Mouse (Mus musculus) ZHBTc4 (cell line): ENCODE measurements at regions not wholly inside any gene's neighbourhood (a gene's known extent, or its start where the extent isn't known, plus 50 kb on each side); places are given as distances from the start of the nearest gene placed in this dataset.
A peak's percentile ranks its signal among the peaks of the same experiment; 100 is the strongest.

Source experiments
- DNase-seq: peaks from one replicate; pipeline ENCODE4 v3.0.0-alpha.2; 2011; ENCODE audit warnings: low read depth, low spot score

DNA sequence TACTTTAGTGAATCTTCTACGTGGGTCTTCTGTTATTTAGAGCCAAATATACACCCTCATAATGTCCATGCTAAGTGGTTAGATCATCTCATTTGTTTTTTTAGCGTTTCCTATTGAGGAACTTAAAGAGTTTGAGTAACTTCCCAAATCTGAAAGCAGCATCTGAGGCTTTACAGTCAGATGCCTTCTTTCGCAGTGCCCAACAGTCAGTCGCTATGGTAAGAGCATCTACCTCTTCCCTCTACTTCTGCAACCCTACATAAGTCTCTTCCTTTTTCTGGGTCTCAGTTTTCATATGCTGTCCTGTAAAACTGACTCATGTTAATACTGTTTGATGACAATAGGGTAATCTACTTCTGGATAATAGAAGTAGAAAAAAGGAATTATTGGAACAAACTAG lies 146.8 kb downstream of the Ktn1 start:
- no peak for DNase-seq

DNA sequence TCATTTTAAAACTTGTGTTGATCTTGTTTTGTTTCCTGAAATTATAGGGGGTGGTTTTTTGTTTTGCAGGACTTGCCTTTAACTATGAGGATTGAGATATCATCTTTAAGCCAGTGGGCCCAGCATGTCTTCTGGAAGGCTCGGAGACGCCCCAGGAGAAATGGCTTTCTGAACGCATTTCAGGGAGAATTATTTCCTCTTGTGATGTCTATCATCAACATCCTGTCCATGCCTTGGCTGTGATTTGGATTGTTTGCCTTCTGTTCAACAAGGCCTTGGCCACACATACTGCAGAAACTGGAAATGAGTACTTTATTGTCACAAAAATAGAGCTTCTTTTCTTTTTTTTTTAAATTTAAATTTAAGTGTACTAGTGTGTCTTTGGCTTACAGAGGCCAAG lies 150.0 kb downstream of the Ktn1 start:
- DNase-seq, result no peak

DNA sequence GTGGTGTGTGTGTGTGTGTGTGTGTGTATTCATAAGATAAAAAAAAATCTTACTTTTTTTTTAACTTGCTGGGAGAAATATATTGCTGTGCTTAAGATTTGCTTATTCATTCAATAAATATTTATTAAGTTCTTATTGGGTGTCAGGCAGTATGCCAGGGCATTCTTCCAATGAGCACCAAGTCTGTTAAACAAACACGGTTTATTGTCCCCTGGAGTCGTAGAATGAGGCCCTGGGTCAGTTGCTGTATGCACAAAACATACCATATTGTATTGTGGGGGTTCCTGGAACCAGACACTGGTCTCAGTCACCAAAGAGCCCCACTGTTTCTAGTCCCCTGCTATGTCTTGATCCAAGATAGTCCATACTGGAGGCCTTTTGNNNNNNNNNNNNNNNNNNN lies 151.3 kb downstream of the Ktn1 start:
- DNase-seq, result no peak

DNA sequence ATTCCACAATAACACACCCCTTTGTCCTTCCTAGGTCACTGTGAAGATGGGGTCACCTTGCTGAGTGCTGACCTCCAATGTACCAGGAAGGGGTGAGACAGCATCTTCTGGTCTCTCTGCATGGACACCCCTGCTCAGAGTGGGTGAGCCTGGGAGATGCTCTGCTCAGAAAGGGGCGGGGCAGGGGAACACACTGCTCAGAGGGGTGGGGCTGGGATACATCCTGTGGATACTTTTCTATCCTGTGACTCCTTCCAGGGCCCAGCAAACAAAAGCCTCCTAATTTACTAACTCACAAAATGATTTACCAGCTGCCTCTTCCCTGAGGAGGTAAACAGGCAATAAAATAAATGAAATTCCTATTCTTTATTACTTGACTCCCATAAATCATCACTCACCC lies 157.0 kb downstream of the Ktn1 start:
- peak; percentile 28 for DNase-seq

DNA sequence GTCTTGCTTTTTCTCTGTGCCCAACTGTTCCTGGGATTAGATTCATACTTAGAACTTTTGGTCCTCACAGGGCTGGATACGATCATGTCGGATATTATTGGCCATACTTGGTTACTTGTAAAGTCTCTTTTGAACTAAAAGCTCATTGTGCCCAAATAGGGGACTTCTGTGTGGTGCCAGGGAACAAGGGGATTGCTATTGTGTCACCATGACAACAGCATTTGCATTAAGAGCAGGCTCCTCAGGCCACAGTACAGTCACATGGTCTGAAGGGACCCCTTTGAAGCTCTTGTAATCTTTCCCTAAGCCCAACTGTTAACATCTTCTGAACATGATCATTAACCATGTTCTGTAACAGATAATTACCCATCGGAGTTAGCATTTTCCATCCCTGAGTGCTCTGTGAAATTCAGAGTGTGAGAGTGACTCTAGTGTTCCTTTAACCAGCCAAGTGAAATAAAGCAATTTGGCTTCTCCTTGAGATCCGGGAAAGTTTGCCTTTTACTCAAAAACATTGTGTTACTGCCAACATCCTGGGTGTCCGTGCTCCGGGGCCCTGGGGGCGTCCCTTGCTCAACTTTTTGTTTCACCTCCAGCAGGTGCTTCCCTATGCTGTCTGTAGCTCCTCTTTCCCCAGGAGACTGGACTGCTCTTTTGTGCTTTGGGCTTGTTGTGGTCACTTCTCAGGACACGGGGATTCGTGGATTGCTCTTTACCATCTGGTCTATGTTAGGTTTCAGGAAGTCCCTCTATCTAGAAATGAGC lies 157.7 kb downstream of the Ktn1 start:
- DNase-seq, result no peak

DNA sequence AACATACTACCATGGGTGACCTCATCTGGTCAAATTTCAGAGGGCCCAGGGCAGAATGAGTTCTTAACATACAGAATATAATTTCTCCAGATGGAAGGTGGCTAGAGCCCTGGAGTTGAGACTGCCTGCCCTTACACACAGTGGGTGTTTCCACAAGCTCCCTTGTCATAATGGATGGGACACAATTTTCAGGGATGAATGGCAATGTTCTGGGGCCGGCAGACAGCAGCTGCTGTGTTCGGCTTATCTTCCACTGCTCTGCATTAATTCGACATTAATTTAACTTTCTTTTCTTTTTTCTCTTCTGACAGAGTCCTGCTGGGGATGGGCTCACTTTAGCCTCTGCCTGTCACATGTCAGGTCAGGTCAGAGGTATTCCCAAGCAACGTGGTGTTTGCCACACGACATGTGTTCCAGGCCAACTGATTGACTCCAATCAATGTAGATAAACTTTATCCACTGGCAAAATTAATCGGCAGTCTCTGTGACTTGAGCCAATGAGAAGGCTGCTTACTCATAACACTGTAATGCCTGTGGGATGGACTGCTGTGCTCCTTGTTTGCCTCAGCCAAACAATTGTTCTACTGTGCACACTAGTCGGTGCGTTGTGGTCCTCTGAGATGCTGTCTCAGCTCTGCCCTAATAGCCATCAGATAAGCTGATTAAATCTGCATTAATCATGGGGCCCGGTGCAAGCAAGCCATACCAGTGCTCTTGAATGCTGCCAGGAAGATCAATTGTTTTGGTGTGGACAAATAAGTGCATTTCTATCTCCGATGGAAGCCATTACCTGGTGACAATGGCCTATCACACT lies 160.1 kb downstream of the Ktn1 start:
- DNase-seq, result peak; percentile 23

DNA sequence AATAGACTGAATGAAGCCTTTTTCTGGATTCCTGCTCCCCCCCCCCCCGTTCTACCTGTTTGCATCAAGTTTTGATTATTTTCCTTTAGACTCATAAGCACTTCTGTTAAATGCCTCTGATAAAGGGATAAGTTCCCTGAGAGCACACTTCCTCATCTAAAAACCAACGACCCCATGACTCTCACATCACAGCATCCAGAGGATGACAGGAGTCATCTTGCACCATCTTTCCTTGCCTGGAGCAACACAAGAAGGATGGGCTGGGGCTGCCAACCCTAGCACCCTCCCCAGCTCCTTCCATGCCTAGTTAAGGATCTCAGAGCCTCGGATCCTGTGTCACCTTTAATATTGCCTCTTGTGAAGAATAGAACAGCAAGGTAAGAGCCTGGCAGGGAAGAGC lies 170.0 kb downstream of the Ktn1 start:
- no peak for DNase-seq

DNA sequence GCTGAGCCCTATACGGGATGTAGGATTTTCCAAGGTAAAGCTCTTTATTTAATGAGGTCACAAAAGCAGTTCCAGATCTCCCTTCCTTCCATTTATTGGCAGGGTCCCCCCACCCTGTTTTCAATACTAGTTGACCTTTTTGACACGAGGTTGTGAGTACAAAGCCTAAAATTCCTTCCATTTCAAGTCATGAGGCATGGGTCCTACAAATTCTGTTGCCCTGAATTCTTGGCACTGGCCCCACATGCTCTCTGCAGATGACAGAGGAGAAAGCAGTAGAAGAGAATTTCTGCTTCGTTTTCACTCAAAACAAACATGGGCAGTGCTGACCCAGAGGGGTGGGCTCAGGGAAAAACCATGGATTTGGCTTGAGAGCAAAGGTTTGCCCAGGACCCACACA lies 170.4 kb downstream of the Ktn1 start:
- no peak for DNase-seq

DNA sequence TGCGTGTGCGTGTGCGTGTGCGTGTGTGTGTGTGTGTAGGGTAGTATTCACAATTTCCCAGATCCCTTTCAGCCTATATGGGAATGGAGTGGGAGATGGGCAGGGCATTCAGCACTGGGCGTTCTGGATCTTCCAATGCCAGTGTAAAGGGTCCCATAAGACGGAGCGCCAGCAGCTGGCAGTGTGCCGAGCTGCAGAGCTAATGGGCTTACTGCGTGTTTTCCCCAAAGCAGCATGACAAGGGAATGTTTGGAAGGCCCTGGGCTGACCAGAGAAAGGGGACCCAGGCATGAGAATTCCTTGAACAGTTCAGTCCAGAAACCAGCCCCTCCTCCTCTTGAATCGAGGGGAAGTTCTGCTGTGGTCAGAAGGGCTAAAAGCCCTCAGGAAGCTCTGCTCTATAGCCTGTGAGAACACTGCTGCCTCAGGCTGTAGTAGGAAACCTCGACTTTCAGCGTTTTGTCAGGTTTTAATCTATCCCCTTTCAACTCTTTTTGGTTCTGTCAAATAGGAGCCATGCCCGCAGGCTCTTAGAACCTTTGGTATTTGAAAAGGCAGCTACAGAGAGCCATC lies 172.4 kb downstream of the Ktn1 start:
- DNase-seq, result peak; percentile 42

DNA sequence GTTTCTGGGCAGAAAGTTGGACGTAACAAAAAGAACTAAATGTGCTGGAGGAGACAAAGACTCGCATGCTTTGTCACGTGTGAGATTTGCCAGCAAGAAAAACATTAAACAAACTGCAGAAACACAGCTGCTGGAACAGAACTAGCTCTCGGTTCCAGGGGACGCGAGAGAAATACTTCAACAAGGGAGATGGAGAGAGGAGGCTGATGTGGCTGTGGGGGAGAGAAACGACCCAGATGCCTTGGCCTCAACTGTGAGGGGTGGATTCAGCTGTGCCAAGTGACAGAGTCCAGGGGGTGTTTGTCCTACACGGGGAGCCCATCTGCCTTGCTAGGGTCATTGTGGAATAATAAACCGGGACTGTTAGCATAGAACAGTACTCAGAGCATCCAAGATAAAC lies 174.9 kb downstream of the Ktn1 start:
- no peak for DNase-seq

DNA sequence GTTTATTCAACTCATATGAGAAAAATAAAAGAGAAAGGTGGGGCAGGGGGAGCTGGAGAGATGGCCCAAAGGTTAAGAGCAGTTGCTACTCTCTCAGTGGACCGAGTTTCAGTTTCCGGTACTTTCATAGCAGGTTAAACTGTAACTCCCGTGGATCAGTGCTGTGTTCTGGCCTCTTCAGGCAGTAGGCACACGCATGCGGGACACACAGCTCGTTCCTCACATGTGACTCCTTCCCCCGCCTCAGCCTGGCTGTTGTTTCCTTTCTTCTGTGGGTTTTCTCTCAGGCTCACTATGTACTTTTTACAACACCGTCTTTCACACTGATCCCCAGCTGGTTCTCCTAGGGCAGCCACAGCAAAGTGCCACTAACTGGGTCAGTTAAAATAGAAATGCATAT lies 175.4 kb downstream of the Ktn1 start:
- peak; percentile 66 for DNase-seq

DNA sequence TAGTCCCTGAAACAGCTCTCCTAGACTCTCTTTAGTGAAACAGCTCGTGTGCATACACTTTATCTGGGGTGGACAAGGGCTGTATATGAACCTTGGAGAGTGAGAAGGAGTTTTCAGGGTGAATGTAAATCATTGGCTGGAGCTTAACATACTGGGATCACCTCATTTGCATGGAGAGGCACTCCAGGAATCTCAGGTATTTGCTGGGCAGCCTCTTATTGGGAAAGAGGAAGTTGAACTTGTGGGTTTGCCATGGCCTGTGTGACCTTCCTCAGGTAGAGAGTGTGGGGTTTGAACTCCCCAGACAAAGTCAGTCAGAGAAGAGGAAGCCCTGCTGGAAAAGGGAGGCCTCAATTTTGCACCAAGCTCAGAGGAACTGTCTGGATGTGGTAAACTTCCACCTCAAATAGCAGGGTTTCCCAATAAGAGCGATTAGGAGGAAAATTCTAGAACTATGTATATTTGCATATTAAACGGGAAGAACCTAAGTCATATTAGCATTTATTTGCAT lies 177.3 kb downstream of the Ktn1 start:
- peak; percentile 82 for DNase-seq

DNA sequence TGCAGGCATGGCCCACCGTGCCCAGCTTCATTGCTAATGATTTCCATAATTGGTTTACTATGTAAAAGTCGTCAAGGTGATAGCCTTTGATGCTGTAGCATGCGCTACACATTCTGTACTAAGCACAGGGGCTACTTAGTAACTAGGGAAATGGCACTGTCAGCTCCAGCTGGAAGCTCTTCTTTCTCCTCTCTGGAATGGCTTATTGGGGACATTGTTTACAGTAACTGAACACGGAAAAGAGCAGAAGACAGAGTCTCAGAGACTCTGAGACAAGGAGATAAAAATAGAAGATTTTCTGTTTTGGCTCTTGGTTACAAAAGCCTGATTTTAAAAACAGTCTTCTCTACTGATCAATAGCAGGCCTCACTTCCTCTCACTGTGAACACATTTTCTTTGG lies 178.3 kb downstream of the Ktn1 start:
- DNase-seq, result no peak

DNA sequence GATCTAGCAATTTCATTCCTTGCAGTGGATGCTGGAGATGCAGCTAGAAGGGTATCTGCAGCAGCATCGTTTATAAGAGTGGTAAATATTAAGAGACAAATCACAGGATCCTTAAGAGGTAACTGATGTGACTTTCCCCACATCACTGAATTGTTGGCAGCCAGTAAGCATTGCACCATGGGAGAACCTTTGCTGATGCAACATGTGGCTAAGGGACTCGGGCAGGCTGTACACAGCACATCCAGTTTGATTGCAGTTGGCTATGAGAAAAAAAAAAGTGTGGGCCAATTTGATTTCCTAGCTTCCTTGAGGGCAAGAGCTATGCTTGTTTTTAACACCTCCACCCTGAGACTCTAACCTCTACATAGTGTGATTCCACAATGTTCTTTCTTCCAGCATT lies 179.4 kb downstream of the Ktn1 start:
- no peak for DNase-seq

DNA sequence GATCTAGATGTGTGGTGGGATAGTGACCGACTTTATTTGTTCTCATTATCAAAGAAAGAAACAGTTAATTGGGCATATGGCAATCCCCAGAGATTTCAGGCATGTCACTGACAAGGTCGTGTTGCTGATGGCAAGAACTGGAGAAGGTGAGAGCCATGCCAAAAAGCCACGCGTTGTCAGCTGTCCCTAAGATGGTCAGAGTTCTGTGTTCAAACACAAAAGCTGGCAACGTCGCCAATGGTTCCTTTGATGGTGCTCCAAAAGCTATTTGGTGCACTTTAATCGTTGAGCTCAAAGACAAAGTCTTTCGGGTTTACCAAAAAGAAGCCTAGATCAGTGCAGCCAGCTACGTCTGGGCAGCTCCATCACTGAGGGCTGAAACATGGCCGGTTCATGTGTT lies 185.4 kb downstream of the Ktn1 start:
- no peak for DNase-seq

DNA sequence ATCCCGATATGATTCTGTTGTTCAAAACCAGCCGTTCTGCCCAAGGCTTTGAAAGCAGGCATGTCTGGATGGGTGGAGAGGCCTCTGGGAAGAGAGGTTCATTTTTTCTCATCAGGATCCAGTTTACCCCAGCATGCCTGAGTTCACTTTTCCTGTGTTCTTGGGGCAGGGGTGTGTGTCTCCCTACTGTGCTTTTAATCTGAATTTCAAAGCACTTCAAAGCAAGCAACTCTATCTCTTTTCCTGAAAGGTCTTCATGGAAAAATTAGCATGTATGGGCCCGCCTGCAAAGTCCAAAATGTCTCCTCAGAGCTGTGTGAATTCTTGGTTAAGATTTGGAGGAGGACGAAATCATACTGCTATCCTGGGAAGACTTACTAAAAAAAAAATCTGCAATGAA lies 187.2 kb downstream of the Ktn1 start:
- DNase-seq, result peak; percentile 78

DNA sequence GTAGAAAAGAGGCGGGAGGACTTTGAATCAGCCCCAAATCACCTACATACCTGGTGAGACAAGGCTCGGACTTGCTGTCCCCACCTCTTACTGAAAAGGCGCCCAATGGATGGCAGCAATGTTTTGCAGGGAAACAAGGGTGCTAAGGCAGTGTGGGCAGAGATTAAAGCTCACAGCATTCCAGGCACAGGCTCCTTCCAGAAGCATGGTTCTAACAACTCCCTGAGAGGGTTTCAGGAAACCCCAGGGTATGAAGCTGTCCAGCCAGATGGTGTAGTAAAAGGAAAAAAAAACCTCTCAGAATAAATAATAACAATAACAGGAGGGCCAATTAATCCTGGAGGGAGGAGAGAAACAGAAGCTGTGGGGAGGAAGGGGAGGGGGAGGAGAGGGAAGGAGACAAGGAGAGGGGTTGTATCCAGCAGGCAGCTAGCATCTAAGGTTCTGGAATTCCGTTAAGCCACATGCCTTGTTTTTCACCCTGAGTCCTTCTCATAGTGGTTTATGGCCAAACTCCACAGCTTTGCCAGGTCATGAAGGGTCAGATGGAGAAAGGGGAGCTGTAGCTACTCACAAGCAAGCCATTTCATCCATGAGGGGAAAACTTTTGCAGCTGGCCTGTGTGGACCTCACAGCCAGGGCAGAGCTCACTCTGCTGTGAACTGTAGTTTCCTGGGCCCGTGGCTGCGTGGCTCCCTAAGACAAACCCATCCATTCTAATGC lies 191.4 kb downstream of the Ktn1 start:
- DNase-seq, result peak; percentile 30

DNA sequence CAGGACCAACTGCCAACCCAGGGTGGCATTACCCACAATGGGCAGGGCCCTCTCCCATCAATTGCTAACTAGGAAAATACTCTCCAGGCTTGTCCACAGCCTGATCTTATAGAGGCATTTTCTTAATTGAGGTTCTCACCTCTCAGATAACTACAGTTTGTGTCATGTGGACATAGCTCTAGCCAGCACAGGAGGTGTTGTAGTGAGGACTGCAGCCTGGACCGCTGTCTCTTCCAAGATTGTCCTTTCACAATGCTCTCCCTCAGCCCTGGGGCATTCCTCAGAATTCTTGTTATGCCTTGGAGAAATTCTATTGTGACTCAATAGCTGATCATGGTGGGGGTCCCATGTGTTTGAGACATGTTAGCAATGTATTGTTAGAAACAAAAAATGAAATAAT lies 196.1 kb downstream of the Ktn1 start:
- no peak for DNase-seq

DNA sequence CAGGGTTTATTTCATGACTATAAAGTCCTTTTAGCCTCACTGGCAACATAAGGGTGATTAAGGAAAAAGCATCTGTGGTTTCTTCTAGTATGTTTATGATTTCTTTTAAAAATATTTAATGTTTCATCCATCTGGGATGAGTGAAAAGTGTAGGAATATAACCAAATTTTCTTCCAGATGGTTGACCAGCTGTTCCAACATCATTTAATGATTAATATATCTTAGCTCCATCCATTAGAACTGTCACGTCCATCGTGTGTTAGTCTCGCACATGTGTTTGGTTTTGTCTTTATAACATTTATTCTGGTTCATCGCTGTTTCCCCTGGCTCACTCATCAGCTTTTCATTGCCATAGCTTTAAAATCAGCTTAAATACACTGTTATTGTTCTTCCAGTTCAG lies 200.6 kb downstream of the Ktn1 start:
- no peak for DNase-seq

DNA sequence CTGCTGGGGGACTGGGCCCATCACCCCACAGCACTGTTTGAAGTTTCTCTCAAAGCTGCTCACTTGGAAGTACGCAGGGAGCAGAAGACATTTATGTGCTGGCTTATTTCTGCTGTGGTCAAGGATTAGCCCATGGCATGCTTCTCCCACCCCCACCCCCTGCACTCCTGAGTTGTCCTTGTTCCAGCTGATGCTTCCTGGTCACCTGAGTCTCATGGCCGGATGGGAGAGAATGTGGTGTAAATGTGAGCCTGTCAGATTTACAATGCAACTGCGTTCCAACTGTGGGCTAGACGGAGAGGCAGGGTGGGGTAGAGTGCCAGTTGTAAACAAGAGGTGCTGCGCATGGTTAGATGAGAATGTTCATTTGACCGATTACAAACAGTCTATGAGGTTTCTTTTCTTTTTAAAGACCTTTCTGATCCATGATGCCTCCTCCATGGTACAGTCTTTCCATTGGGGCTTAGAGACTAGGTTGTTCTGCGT lies 208.1 kb downstream of the Ktn1 start:
- DNase-seq, result peak; percentile 82

DNA sequence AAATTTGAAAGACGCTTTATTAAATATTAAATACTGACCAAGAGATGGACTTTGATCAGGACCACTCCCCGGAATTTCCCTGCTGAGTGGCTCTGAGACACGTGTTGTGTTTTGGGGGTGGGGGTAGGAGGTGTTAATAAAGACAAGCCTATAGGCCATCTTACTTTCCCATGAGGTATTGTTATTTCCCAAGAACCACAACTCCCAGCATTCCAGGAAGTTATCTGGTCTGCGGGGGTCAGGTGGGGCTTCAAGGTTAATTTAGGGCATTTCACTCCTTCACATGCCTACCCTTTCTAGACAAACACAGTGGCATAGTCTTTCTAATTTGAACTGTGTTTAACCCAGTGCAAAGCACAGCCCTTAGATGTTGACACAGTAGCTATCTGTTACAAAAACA lies 209.0 kb downstream of the Ktn1 start:
- peak; percentile 77 for DNase-seq
